Mouse (Mus musculus): ENCODE measurements at regions not wholly inside any gene's neighbourhood (a gene's known extent, or its start where the extent isn't known, plus 50 kb on each side); places are given as distances from the start of the nearest gene placed in this dataset.

- no peak overlapping the region for H3ac ChIP-seq (ENCODE audit: control insufficient read depth, insufficient read length, low read depth)
- H3K79me3 ChIP-seq (ENCODE audit: low read depth), result no peaks in the 10 kb centered on the region
- H3K36me3 ChIP-seq (ENCODE audit: control insufficient read depth, insufficient read depth), result no peaks in the 10 kb centered on the region
- TF ChIP-seq MYOD1 (IDR thresholded peaks at IDR 0.05; ENCODE audit: control insufficient read depth, insufficient read length, low read depth) (no peak), CTCF (IDR thresholded peaks at IDR 0.05; ENCODE audit: control insufficient read depth, insufficient read depth, insufficient read length) (no peak), MYOG (IDR thresholded peaks at IDR 0.05; ENCODE audit: control insufficient read depth, extremely low read depth, insufficient read length) (no peak), MAX (IDR thresholded peaks at IDR 0.05) (no peak), FOSL1 (IDR thresholded peaks at IDR 0.05; ENCODE audit: insufficient read depth, low read length, poor library complexity, severe bottlenecking) (no peak), USF1 (IDR thresholded peaks at IDR 0.05; ENCODE audit: low read depth) (no peak), CEBPB (IDR thresholded peaks at IDR 0.05; ENCODE audit: low read depth) (no peak)
- H3K4me3 ChIP-seq (ENCODE audit: insufficient read depth, poor library complexity, severe bottlenecking), result no peak overlapping the region
- no peaks in the 10 kb centered on the region for H3K27me3 ChIP-seq (ENCODE audit: control insufficient read depth, insufficient read depth, insufficient read length)
- H3K79me2 ChIP-seq (ENCODE audit: control insufficient read depth, insufficient read depth), result no peaks in the 10 kb centered on the region
Observed at GRCm38 (mm10) chr5:118394051-118394450, 149.0 kb downstream of the 2410131K14Rik start.

- Histone ChIP-seq H3K4me3 (ENCODE audit: insufficient read depth, poor library complexity, severe bottlenecking) (no peak overlapping the region), H3ac (ENCODE audit: control insufficient read depth, insufficient read length, low read depth) (no peak overlapping the region), H3K79me3 (ENCODE audit: low read depth) (no peaks in the 10 kb centered on the region), H3K79me2 (ENCODE audit: control insufficient read depth, insufficient read depth) (no peaks in the 10 kb centered on the region), H3K36me3 (ENCODE audit: control insufficient read depth, insufficient read depth) (no peaks in the 10 kb centered on the region), H3K27me3 (ENCODE audit: control insufficient read depth, insufficient read depth, insufficient read length) (no peaks in the 10 kb centered on the region)
- no peak for TF ChIP-seq MYOD1 (IDR thresholded peaks at IDR 0.05; ENCODE audit: control insufficient read depth, insufficient read length, low read depth)
Observed at GRCm38 (mm10) chr5:118396004-118396725, 151.1 kb downstream of the 2410131K14Rik start.

DNA sequence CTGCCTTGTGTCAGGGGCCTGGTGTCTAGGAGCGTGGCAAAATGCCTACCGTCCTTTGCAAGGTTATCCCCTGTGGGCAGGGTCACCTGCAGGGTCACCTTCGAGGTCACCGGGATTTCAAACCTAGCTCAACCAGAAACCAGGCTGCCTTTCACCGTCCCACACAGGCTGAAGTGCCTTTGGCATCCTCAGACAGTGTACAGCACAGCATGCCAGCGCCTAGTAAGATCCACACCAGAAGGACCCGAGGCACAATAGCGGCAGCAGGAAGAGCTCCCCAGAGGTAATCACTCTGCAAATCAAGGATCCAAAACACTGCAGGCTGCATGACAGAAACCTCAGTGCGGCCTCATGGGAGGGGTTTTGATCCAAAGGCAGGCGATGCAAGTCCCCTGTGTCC lies 155.9 kb downstream of the 2410131K14Rik start:
- no peaks in the 10 kb centered on the region for H3K27me3 ChIP-seq (ENCODE audit: control insufficient read depth, insufficient read depth, insufficient read length)
- H3ac ChIP-seq (ENCODE audit: control insufficient read depth, insufficient read length, low read depth), result no peak overlapping the region
- H3K4me3 ChIP-seq (ENCODE audit: insufficient read depth, poor library complexity, severe bottlenecking), result no peak overlapping the region
- no peak for TF ChIP-seq CTCF (IDR thresholded peaks at IDR 0.05; ENCODE audit: control insufficient read depth, insufficient read depth, insufficient read length)
- no peak for TF ChIP-seq MYOD1 (IDR thresholded peaks at IDR 0.05; ENCODE audit: control insufficient read depth, insufficient read length, low read depth)
- no peak for TF ChIP-seq FOSL1 (IDR thresholded peaks at IDR 0.05; ENCODE audit: insufficient read depth, low read length, poor library complexity, severe bottlenecking)
- TF ChIP-seq MYOG (IDR thresholded peaks at IDR 0.05; ENCODE audit: control insufficient read depth, extremely low read depth, insufficient read length), result no peak
- TF ChIP-seq MAX (IDR thresholded peaks at IDR 0.05), result no peak
- no peak for TF ChIP-seq USF1 (IDR thresholded peaks at IDR 0.05; ENCODE audit: low read depth)
- TF ChIP-seq CEBPB (IDR thresholded peaks at IDR 0.05; ENCODE audit: low read depth), result no peak
- H3K79me2 ChIP-seq (ENCODE audit: control insufficient read depth, insufficient read depth), result no peaks in the 10 kb centered on the region
- no peaks in the 10 kb centered on the region for H3K79me3 ChIP-seq (ENCODE audit: low read depth)
- no peaks in the 10 kb centered on the region for H3K36me3 ChIP-seq (ENCODE audit: control insufficient read depth, insufficient read depth)

DNA sequence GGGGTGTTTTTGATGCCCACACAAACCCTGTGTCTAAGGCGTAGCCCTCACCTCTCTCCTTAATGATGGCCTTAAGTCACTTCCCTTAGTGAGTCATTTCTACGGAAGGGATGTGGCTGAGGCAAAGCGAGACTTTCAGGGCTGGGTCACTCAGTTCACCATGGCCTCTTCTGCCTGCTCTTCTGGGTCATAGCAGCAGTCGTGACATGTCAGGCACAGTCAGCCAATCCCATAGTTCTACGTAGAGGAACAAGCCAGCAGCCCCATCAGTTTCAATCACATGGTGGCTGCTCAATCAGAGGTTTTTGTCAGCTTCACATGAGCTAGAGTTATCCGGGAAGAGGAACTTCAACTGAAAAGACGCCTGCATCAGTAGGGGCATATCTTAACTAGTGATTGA lies 156.1 kb upstream of the Med13l start:
- H3ac ChIP-seq (ENCODE audit: control insufficient read depth, insufficient read length, low read depth), result no peak overlapping the region
- H3K79me3 ChIP-seq (ENCODE audit: low read depth), result no peaks in the 10 kb centered on the region
- no peaks in the 10 kb centered on the region for H3K27me3 ChIP-seq (ENCODE audit: control insufficient read depth, insufficient read depth, insufficient read length)
- TF ChIP-seq MYOD1 (IDR thresholded peaks at IDR 0.05; ENCODE audit: control insufficient read depth, insufficient read length, low read depth) (no peak), MAX (IDR thresholded peaks at IDR 0.05) (no peak), USF1 (IDR thresholded peaks at IDR 0.05; ENCODE audit: low read depth) (no peak), MYOG (IDR thresholded peaks at IDR 0.05; ENCODE audit: control insufficient read depth, extremely low read depth, insufficient read length) (no peak), CTCF (IDR thresholded peaks at IDR 0.05; ENCODE audit: control insufficient read depth, insufficient read depth, insufficient read length) (no peak), CEBPB (IDR thresholded peaks at IDR 0.05; ENCODE audit: low read depth) (no peak), FOSL1 (IDR thresholded peaks at IDR 0.05; ENCODE audit: insufficient read depth, low read length, poor library complexity, severe bottlenecking) (no peak)
- H3K4me3 ChIP-seq (ENCODE audit: insufficient read depth, poor library complexity, severe bottlenecking), result no peak overlapping the region
- H3K36me3 ChIP-seq (ENCODE audit: control insufficient read depth, insufficient read depth), result no peaks in the 10 kb centered on the region
- H3K79me2 ChIP-seq (ENCODE audit: control insufficient read depth, insufficient read depth), result no peaks in the 10 kb centered on the region

DNA sequence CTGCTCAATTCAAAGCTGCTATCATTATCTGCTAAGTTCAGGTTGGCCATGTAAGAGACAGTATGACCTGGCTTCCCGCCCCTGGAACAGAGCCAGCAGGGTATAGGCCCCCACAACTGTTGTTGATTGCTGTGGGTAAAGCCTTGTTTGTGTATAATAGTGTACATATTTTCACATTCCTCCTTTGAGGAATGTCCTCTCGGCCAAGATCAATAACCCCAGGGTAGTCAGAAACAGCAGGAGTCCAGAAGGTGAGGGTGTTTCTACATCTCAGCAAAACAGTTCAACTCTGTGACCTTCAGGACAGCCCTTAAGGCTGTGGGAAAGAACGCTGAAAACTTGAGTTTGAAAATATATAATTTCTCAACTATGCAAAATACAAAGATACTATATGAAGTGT lies 155.1 kb upstream of the Med13l start:
- TF ChIP-seq CTCF (IDR thresholded peaks at IDR 0.05; ENCODE audit: control insufficient read depth, insufficient read depth, insufficient read length) (no peak), MYOG (IDR thresholded peaks at IDR 0.05; ENCODE audit: control insufficient read depth, extremely low read depth, insufficient read length) (no peak), MYOD1 (IDR thresholded peaks at IDR 0.05; ENCODE audit: control insufficient read depth, insufficient read length, low read depth) (no peak), MAX (IDR thresholded peaks at IDR 0.05) (no peak)
- H3K36me3 ChIP-seq (ENCODE audit: control insufficient read depth, insufficient read depth), result no peaks in the 10 kb centered on the region
- H3K4me3 ChIP-seq (ENCODE audit: insufficient read depth, poor library complexity, severe bottlenecking), result no peak overlapping the region
- no peaks in the 10 kb centered on the region for H3K27me3 ChIP-seq (ENCODE audit: control insufficient read depth, insufficient read depth, insufficient read length)
- no peaks in the 10 kb centered on the region for H3K79me2 ChIP-seq (ENCODE audit: control insufficient read depth, insufficient read depth)
- no peak overlapping the region for H3ac ChIP-seq (ENCODE audit: control insufficient read depth, insufficient read length, low read depth)
- no peaks in the 10 kb centered on the region for H3K79me3 ChIP-seq (ENCODE audit: low read depth)

DNA sequence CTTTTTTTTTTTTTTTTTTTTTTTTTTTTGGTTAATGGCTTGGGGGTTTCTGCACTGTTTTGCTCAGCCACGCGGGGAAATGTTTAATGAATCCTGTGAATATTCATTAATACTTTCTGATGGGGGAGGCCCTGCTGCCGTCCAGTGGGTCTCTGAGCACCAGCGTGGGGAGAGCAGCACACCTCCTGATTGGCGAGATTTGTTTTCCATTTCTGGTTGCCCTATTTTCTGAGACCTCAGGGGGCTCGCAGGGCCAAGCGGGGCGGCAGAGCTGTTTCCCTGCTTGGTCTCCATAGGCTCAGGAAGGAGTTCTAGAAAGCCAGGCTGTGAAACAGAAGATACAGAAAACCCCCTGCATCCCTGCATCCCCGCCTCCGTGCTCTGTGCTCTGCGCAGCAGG lies 153.0 kb upstream of the Med13l start:
- Histone ChIP-seq H3ac (ENCODE audit: control insufficient read depth, insufficient read length, low read depth) (no peak overlapping the region), H3K36me3 (ENCODE audit: control insufficient read depth, insufficient read depth) (no peaks in the 10 kb centered on the region), H3K79me3 (ENCODE audit: low read depth) (no peaks in the 10 kb centered on the region), H3K4me3 (ENCODE audit: insufficient read depth, poor library complexity, severe bottlenecking) (no peak overlapping the region), H3K27me3 (ENCODE audit: control insufficient read depth, insufficient read depth, insufficient read length) (no peaks in the 10 kb centered on the region), H3K79me2 (ENCODE audit: control insufficient read depth, insufficient read depth) (no peaks in the 10 kb centered on the region)
- TF ChIP-seq MAX (IDR thresholded peaks at IDR 0.05), result no peak
- no peak for TF ChIP-seq CEBPB (IDR thresholded peaks at IDR 0.05; ENCODE audit: low read depth)
- TF ChIP-seq MYOG (IDR thresholded peaks at IDR 0.05; ENCODE audit: control insufficient read depth, extremely low read depth, insufficient read length), result no peak
- no peak for TF ChIP-seq FOSL1 (IDR thresholded peaks at IDR 0.05; ENCODE audit: insufficient read depth, low read length, poor library complexity, severe bottlenecking)
- no peak for TF ChIP-seq CTCF (IDR thresholded peaks at IDR 0.05; ENCODE audit: control insufficient read depth, insufficient read depth, insufficient read length)
- no peak for TF ChIP-seq USF1 (IDR thresholded peaks at IDR 0.05; ENCODE audit: low read depth)
- TF ChIP-seq MYOD1 (IDR thresholded peaks at IDR 0.05; ENCODE audit: control insufficient read depth, insufficient read length, low read depth), result no peak

Measured in C2C12 (cell line).